Mouse (Mus musculus): ENCODE results near the gene Gm10408. TPM values are rescaled to one million over a fixed set of nuclear protein-coding genes. Genes with fewer than 3 reads are reported as not detected.

Gene Gm10408
- not detected for polyA plus RNA-seq (2017; shearing (Covaris generic))

DNA sequence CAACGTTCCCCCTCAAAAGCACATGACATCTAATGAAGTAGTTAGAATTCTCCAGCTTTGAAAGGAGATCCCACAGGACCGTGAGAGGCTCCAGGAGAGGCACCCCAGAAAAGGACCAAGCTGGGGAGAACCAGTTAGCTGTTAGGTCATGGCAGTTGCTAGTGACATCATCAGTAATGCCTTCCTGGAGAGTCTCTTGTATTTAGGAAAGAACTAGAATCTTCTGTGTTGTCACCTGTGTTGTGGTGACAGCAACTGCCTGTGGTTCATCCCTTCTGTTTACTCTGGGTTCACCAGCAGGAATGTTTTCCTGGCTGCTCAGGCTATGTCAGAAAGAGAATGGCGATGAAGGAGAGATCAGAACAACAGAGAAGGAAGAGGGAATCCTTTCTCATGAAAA is at the start of gene Gm10408:
Gene Gm10408, plus strand, starts transcription at position 301 of the 400 bp plus-strand sequence.

DNA sequence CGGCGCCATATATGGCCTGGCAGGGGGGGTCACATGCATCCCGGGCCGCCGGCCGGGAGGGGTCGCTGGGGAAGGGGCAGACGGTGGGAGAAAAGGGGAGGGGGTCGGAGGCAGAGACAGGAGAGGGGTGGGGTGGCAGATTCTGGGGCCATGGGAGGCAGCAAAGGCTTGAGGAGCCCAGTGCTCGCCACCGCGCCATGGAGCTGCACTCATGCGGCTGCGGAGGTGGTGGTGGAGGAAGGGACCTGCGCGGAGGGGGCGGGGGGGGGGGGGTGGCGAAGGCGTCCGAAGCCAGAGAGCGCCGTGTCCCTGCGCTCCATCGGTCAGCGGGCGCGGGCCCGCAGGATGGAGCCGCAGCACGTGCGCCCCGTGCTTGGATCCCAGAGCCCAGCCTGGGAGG is 36.9 kb upstream of the Gm10408 start, which contains the start of gene Gm10409:
Gene Gm10409, plus strand, starts transcription at position 301 of the 400 bp plus-strand sequence.

DNA sequence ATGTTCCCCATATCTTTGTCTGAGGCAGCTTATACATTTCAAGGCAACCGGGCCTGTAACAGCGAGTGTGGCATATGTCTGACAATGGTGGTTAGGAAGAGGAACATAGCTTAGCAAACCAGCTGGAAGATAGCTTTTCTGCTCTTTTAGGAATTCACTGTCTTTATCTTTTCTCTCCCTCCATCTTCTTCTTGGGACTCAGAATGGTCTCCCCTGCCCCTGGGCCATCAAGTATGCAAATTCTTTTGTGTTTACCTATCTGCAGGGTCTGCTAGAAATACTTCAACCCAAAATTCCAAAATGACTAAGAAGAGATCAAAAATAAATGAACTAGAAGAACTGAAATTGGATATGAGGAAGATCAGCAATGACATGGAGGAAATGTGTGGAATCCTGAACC is 21.4 kb upstream of the Gm10408 start, which contains the start of gene Gm3005:
Gene Gm3005, plus strand, starts transcription at position 301 of the 400 bp plus-strand sequence.

Other genes starting within 250 kb of the Gm10408 start
- not detected for gene D830030K20Rik, start 240.9 kb upstream of the Gm10408 start, polyA plus RNA-seq (2017; shearing (Covaris generic))
- not detected for gene Gm2956, start 116.8 kb upstream of the Gm10408 start, polyA plus RNA-seq (2017; shearing (Covaris generic))
- not detected for gene Gm10413, start 54.3 kb upstream of the Gm10408 start, polyA plus RNA-seq (2017; shearing (Covaris generic))
- not detected for gene Gm10409, start 36.8 kb upstream of the Gm10408 start, polyA plus RNA-seq (2017; shearing (Covaris generic))
- not detected for gene Gm3005, start 21.3 kb upstream of the Gm10408 start, polyA plus RNA-seq (2017; shearing (Covaris generic))
- gene Gm3012, start 185.1 kb downstream of the Gm10408 start, polyA plus RNA-seq (2017; shearing (Covaris generic)), result not detected
- gene Gm3020, start 202.7 kb downstream of the Gm10408 start, polyA plus RNA-seq (2017; shearing (Covaris generic)), result not detected
- not detected for gene Gm3043, start 239.4 kb downstream of the Gm10408 start, polyA plus RNA-seq (2017; shearing (Covaris generic))